Mouse (Mus musculus) left cerebral cortex, postnatal 25 days (tissue): ENCODE results near the gene BC053393. TPM values are rescaled to one million over a fixed set of nuclear protein-coding genes. Genes with fewer than 3 reads are reported as not detected.

Source experiments
- DNase-seq, 2 experiments: peaks; one replicate each; pipeline ENCODE4 v3.0.0; 2022; ENCODE audit warnings: low spot score in 2 of 2, mixed read lengths in 1 of 2
- intact Hi-C: fragments of 180-260 bp; cut with DNase I; formaldehyde crosslinking; loops from one replicate; pipeline ENCODE4 v1.15.1; 2025
- total RNA-seq, 2 experiments: library from RNA; stranded (reverse); gene quantifications; 2 replicates each; pipeline ENCODE4 v1.2.3; 2021

The BC053393 gene
- total RNA-seq, 2 experiments from 2014 or later: not detected

DNA sequence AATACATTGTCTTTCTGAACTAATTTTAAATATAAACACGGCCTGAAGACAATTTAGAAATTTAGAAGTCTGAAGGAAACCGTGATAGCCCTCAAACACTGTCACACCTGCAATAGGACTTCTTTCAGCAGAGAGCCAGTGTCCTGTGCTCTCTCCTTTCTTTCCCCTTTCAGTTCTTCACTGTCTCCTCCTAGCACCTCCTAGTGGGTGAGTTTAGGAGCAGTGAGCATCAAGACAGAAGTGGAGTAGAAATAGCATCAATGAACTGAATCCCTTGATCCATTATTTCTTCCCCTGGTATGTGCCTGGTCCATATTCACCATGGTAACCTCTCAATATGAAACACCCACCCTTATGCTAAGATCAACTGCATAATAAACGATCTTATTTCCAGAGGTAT is 65.2 kb downstream of the BC053393 start:
- intact Hi-C loops: loop anchor here (10.0 kb wide), 2 partner anchors 182 to 362 kb away; partner anchors contain the start of gene Havcr2
- DNase-seq: no peak

Other genes starting within 250 kb of the BC053393 start
- under 1 TPM; 0.28 to 0.32 TPM for gene Itk, start 182.0 kb upstream of the BC053393 start, total RNA-seq
- not detected for gene Fam71b, start 175.0 kb upstream of the BC053393 start, total RNA-seq
- 10 to 100 TPM; 30.9 to 32.5 TPM for gene Med7, start 134.6 kb upstream of the BC053393 start, total RNA-seq
- gene Havcr2, start 116.6 kb upstream of the BC053393 start, total RNA-seq: 1 to 10 TPM; 2.0 to 2.2 TPM
- gene Gm12169, start 47.3 kb upstream of the BC053393 start, total RNA-seq: not detected
- gene Dppa1, start 57.7 kb downstream of the BC053393 start, total RNA-seq: not detected
- gene Timd2, start 135.5 kb downstream of the BC053393 start, total RNA-seq: not detected
- not detected for gene Havcr1, start 163.5 kb downstream of the BC053393 start, total RNA-seq
- not detected for gene Timd4, start 239.3 kb downstream of the BC053393 start, total RNA-seq